Mouse (Mus musculus) urinary bladder, postnatal 10 days (tissue): ENCODE measurements around the gene Huwe1.

ENCODE experiments used
- DNase-seq: peaks from one replicate; pipeline ENCODE4 v3.0.0; 2022; ENCODE audit warnings: low spot score

Huwe1 gene

GRCm38 (mm10) chrX:151951181-151951580 lies 150.6 kb downstream of the Huwe1 start:
- DNase-seq = no peak
